Mouse (Mus musculus): ENCODE results near the gene Trio. TPM values are rescaled to one million over a fixed set of nuclear protein-coding genes. Genes with fewer than 3 reads are reported as not detected.

The Trio gene
- 33.5 TPM for polyA plus RNA-seq (2014; fragmentation: Illumina TruSeq; extraction: RNeasy Lipid Tissue Mini Kit (QIAGEN cat#74804); ENCODE audit: low read depth, low replicate concordance)

DNA sequence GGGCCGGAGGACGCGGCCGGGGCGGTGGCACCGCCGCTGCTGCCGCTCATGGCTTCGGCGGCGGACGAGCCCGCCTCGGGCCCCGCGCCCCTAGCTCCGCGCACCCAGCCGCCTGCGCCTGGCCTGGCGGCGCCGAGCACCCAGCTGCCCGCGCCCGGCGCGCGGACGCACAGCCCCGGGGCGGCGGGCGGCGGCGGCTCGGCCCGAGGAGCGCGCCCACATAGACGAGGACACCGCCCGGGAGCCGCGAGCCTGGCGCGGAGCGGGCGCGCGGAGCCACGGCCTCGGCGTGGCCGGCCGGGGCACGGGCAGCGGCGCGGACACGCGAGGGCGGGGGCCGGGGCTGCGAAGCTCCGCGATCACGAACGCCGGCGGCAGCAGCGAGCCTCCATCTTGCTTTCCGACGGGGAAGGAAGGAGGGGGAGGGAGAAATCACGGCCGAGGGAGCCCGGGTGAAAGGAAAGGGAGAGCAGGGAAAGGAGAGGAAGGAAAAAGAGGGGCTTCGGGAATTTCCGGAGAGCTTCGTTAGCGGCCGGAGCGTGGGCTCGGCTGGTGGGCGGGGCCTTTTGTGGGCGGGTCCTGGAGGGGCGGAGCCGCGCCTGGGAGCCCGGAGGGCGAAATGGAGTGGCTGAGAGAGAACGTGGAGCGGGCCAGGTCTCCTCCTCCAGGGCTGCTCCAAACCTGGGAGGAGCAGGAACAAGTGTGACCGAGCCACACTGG is at the start of gene Trio:
Gene Trio, minus strand, starts transcription at position 402 of the 720 bp plus-strand sequence.

DNA sequence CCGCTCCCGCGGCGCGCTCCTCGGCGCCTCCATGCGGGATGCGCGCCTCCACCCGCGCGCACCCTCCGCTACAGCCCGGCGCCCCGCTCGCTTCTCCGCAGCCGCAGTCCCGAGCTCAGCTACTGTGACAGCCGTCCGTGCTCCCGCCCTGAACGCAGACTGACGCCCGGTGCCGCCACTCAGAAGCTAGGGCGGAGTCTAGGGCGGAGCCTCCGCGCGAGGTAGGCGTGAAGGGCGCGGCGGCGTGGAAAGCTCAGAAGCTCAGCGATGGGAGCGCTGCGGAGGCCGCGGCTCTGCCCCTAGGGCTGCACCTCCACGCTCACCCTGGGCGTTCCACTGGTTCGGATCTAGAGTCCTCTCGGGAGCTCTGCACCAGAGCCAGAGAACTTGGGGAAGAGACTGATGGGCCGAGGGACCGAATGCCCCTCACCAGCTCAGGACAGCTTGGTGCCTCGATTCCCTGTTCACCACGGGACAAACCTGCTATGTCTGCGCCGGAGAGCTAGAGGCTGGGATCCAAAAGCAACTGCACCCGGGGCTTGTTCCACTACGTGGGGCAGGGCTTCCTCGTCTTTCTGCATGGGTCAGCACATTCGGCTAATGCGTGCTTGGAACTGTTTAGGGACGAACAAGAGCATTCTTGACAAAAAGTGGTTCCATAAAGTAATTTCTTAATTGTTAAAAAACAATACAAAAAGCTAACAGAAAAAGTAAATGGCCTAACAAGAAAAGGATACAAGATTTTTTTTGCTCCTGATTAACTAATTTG is 344.0 kb downstream of the Trio start, which contains the start of gene Otulinl:
Gene Otulinl, minus strand, starts transcription at position 161 of the 769 bp plus-strand sequence.

Other genes starting within 250 kb of the Trio start
- not detected for gene Dnah5, start 177.9 kb upstream of the Trio start, polyA plus RNA-seq (2014; fragmentation: Illumina TruSeq; extraction: RNeasy Lipid Tissue Mini Kit (QIAGEN cat#74804); ENCODE audit: low read depth, low replicate concordance)